Mouse (Mus musculus) thymus, adult 2 months (tissue): ENCODE results near the gene Gm10577.

Experiments used
- CTCF ChIP-seq: fragments of 200-500 bp; IDR thresholded peaks from 2 replicates; pipeline ENCODE4 v1.5.1; 2012; ENCODE audit warnings: mild to moderate bottlenecking, control low read depth, low read length, moderate library complexity, borderline replicate concordance; ENCODE audit not compliant: control insufficient read depth, poor library complexity, insufficient read depth; ENCODE audit errors: extremely low read depth
- POLR2A ChIP-seq: fragments of 200-500 bp; IDR thresholded peaks from 2 replicates; pipeline ENCODE4 v1.6.1; 2012; ENCODE audit warnings: mild to moderate bottlenecking, low read length, control low read depth, moderate library complexity; ENCODE audit not compliant: control insufficient read depth, poor library complexity, insufficient read depth; ENCODE audit errors: extremely low read depth

DNA sequence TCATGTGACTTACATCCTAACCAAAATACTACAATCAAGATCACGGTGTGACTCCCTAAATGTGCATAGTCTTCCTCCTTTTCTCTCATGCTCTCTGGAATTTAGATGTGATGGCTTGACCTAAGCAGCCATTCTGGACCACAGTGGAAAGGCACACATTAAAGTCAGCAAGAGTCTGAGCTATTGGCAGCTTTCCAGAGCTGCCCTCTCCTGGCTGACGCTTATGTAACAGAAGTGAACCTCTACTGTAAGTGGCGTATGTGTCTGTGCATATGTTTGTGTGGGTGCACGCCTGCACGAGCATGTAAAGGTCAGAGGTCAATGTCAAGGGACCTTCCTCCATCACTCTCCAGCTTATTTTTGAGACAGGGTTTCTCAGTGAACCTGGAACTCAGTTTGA, 14.6 kb upstream of the Gm10577 start:
- TF ChIP-seq POLR2A: no peak
- no peak for TF ChIP-seq CTCF
